Mouse (Mus musculus) cerebellum, postnatal 10 days (tissue): ENCODE measurements around the gene Chl1.
A peak's percentile ranks its signal among the peaks of the same experiment; 100 is the strongest.

Source experiments
- DNase-seq, 2 experiments: peaks; one replicate each; pipeline ENCODE4 v3.0.0; 2021; ENCODE audit warnings: mixed read lengths in 2 of 2

The Chl1 gene

GRCm38 (mm10) chr6:103510392-103511289, at the start of gene Chl1:
Gene Chl1, plus strand, starts transcription at chr6:103510586.
- peak; percentile 76 to 78 for DNase-seq

- no peak for DNase-seq
Measured at GRCm38 (mm10) chr6:103465479-103466080, 44.8 kb upstream of the Chl1 start.

- DNase-seq, result no peak
Measured at GRCm38 (mm10) chr6:103473316-103473715, 37.1 kb upstream of the Chl1 start.

GRCm38 (mm10) chr6:103487199-103487598, 23.2 kb upstream of the Chl1 start:
- no peak for DNase-seq

GRCm38 (mm10) chr6:103498404-103498803, 12.0 kb upstream of the Chl1 start:
- DNase-seq, result no peak

GRCm38 (mm10) chr6:103504065-103504464, 6.3 kb upstream of the Chl1 start:
- DNase-seq, result peak; percentile 56 to 65

- DNase-seq, result peak; percentile 74 to 77
Measured at GRCm38 (mm10) chr6:103507751-103508575, 2.4 kb upstream of the Chl1 start.

GRCm38 (mm10) chr6:103509596-103509995, 790 bp upstream of the Chl1 start:
- peak in 1 of 2 experiments; percentile 16 for DNase-seq

GRCm38 (mm10) chr6:103511290-103511971, 1.0 kb downstream of the Chl1 start:
- DNase-seq, result peak; percentile 72 to 74

- peak; percentile 85 to 89 for DNase-seq
Measured at GRCm38 (mm10) chr6:103511972-103512565, 1.7 kb downstream of the Chl1 start.

GRCm38 (mm10) chr6:103512911-103513321, 2.5 kb downstream of the Chl1 start:
- peak; percentile 66 to 83 for DNase-seq

- DNase-seq, result peak; percentile 25 to 45
Measured at GRCm38 (mm10) chr6:103513621-103514241, 3.3 kb downstream of the Chl1 start.

- peak; percentile 9 to 62 for DNase-seq
Measured at GRCm38 (mm10) chr6:103514346-103514745, 4.0 kb downstream of the Chl1 start.

GRCm38 (mm10) chr6:103514756-103515155, 4.4 kb downstream of the Chl1 start:
- no peak for DNase-seq

- DNase-seq, result peak in 1 of 2 experiments; percentile 58
Measured at GRCm38 (mm10) chr6:103519596-103519995, 9.2 kb downstream of the Chl1 start.

GRCm38 (mm10) chr6:103525326-103526024, 15.1 kb downstream of the Chl1 start:
- DNase-seq, result no peak

- peak in 1 of 2 experiments; percentile 33 for DNase-seq
Measured at GRCm38 (mm10) chr6:103526945-103527777, 16.8 kb downstream of the Chl1 start.

GRCm38 (mm10) chr6:103533048-103533447, 22.7 kb downstream of the Chl1 start:
- DNase-seq, result no peak

GRCm38 (mm10) chr6:103534027-103534426, 23.6 kb downstream of the Chl1 start:
- DNase-seq, result no peak

GRCm38 (mm10) chr6:103542576-103542975, 32.2 kb downstream of the Chl1 start:
- no peak for DNase-seq
